Mouse (Mus musculus) embryo, embryonic 10.5 days (tissue): Measurements from ENCODE around the gene Taar7b.

Source experiments
- DNase-seq: peaks from one replicate; pipeline ENCODE4 v3.0.0-alpha.2; 2015; ENCODE audit warnings: low spot score

Taar7b gene

GRCm38 (mm10) chr10:23999639-24000038 lies at the start of gene Taar7b:
Taar7b (plus strand) TSS chr10:23999939.
- no peak for DNase-seq

GRCm38 (mm10) chr10:23951714-23952113 lies 48.0 kb upstream of the Taar7b start:
- no peak for DNase-seq

GRCm38 (mm10) chr10:23959071-23959470 lies 40.7 kb upstream of the Taar7b start:
- DNase-seq = no peak

- DNase-seq = no peak
Observed at GRCm38 (mm10) chr10:23960444-23960915, 39.3 kb upstream of the Taar7b start, which contains the start of gene Taar4. Taar4 (plus strand) TSS chr10:23960494.

GRCm38 (mm10) chr10:23963444-23963843 lies 36.3 kb upstream of the Taar7b start:
- DNase-seq = no peak

GRCm38 (mm10) chr10:23964921-23965610 lies 34.7 kb upstream of the Taar7b start:
- DNase-seq = no peak

GRCm38 (mm10) chr10:23970656-23971165 lies 29.0 kb upstream of the Taar7b start, which contains the start of gene Taar5:
Taar5 (plus strand) TSS chr10:23970706.
- DNase-seq = no peak

GRCm38 (mm10) chr10:23971256-23971655 lies 28.5 kb upstream of the Taar7b start:
- DNase-seq = no peak

- no peak for DNase-seq
Observed at GRCm38 (mm10) chr10:23977958-23978357, 21.8 kb upstream of the Taar7b start.

- DNase-seq = peak; percentile 91
Observed at GRCm38 (mm10) chr10:23978901-23979705, 20.6 kb upstream of the Taar7b start.

- no peak for DNase-seq
Observed at GRCm38 (mm10) chr10:23985546-23985945, 14.2 kb upstream of the Taar7b start, which contains the start of gene Taar6. Taar6 (minus strand) TSS chr10:23985646.

GRCm38 (mm10) chr10:23986419-23986818 lies 13.3 kb upstream of the Taar7b start:
- no peak for DNase-seq

- DNase-seq = no peak
Observed at GRCm38 (mm10) chr10:23993381-23993780, 6.4 kb upstream of the Taar7b start, which contains the start of gene Taar7a. Taar7a (minus strand) TSS chr10:23993481.

GRCm38 (mm10) chr10:24006442-24006841 lies 6.7 kb downstream of the Taar7b start:
- DNase-seq = no peak

- no peak for DNase-seq
Observed at GRCm38 (mm10) chr10:24007034-24007433, 7.3 kb downstream of the Taar7b start.

GRCm38 (mm10) chr10:24008143-24008542 lies 8.4 kb downstream of the Taar7b start:
- DNase-seq = no peak

- no peak for DNase-seq
Observed at GRCm38 (mm10) chr10:24026922-24027321, 27.2 kb downstream of the Taar7b start, which contains the start of gene Taar7d. Taar7d (plus strand) TSS chr10:24027222.

GRCm38 (mm10) chr10:24031347-24031746 lies 31.6 kb downstream of the Taar7b start:
- no peak for DNase-seq

GRCm38 (mm10) chr10:24037314-24037713 lies 37.6 kb downstream of the Taar7b start, which contains the start of gene Taar7e:
Taar7e (plus strand) TSS chr10:24037614.
- DNase-seq = no peak

- DNase-seq = no peak
Observed at GRCm38 (mm10) chr10:24040120-24040869, 40.6 kb downstream of the Taar7b start.

GRCm38 (mm10) chr10:24049210-24049609 lies 49.5 kb downstream of the Taar7b start, which contains the start of gene Taar7f:
Taar7f (plus strand) TSS chr10:24049510.
- no peak for DNase-seq
